Mouse (Mus musculus): Measurements from ENCODE around the gene Clk2.
"Not testable (repeated sequence)": the region's sequence is repeated elsewhere in the genome, so short reads cannot be mapped to it uniquely, and the experiment has no call there.

Clk2 gene

DNA sequence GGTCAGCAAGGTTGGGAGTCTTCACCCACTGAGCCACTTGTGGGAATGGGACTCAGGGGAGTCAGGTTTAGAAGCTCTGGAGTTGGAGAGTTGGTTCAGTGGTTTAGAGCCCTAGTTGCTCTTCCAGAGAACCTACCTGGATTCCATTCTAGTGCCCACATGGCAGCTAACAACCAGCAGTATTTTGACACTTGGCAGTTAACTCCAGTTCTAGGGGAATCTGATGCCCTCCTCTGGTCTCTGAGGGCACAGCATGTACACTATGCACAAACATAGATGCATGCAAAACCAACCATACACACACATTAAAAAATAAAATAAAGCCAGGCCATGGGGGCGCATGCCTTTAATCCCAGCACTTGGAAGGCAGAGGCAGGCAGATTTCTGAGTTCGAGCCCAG, 29.3 kb downstream of the Clk2 start:
- peak; percentile 44 to 61 for DNase-seq

- peak; percentile 92 to 94 for DNase-seq
Measured at GRCm38 (mm10) chr3:89195979-89196877, 31.6 kb downstream of the Clk2 start.

DNA sequence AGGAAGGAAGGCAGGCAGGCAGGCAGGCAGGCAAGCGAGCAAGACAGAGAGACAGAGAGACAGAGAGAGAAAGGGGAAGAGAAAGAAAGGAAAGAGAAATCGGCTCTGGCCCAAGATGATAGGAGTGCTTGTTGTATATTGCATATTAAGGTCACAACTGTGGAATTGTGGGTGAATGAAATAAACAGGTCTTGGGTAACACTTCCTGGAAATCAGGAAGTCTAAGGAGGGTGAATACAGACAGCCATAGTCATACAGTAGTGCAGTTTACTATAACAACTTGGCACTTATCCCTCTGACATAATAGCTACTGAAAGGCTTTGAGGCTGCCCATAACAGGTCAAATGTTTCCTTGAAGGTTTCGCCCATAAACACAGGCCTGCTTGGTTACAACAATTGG, 35.2 kb downstream of the Clk2 start:
- no peak for DNase-seq

GRCm38 (mm10) chr3:89202253-89203141, 37.9 kb downstream of the Clk2 start, which contains the start of gene Gba:
TSS of gene Gba (plus strand) at chr3:89202928.
- peak; percentile 87 to 88 for DNase-seq

- no peak for DNase-seq
Measured at GRCm38 (mm10) chr3:89203142-89203514, 38.5 kb downstream of the Clk2 start.

DNA sequence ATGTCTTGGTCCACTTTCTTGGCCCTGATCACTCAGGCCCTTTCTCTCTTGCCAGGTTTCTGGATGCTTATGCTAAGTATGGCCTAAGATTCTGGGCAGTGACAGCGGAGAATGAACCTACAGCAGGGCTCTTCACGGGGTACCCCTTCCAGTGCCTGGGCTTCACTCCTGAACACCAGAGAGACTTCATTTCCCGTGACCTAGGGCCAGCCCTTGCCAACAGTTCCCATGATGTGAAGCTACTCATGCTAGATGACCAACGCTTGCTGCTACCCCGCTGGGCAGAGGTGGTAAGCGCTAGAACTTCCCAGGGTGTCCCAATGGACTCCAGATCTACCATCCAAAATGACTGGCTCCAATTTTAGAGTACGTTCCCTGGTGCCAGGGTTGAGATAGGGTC, 41.5 kb downstream of the Clk2 start:
- DNase-seq = no peak

- DNase-seq = no peak
Measured at GRCm38 (mm10) chr3:89206695-89207094, 42.1 kb downstream of the Clk2 start.

- no peak for DNase-seq
Measured at GRCm38 (mm10) chr3:89208075-89208657, 43.6 kb downstream of the Clk2 start.

- no peak for DNase-seq
Measured at GRCm38 (mm10) chr3:89208736-89209135, 44.1 kb downstream of the Clk2 start.

DNA sequence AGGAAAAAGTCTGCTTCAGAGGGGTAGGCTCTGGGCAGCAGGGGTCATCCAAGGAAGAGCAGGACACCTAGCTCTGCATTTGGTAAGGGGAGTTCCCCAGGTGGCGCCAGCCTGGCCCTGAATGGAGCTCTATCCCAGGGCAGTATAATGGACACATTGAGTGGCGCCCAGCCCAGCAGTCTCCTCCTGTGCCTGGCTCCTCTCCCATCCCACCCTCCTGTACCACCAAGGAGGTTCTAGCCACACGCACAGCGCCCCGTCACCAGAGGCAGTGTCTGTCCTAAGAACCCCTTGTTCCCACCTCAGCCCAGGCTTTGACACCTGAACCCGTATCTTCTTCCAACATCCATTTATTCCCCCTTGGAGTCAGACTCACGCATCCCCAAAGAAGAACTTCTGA, 45.1 kb downstream of the Clk2 start:
- DNase-seq = no peak

GRCm38 (mm10) chr3:89210162-89210561, 45.6 kb downstream of the Clk2 start:
- peak in 1 of 2 experiments; percentile 45 for DNase-seq

DNA sequence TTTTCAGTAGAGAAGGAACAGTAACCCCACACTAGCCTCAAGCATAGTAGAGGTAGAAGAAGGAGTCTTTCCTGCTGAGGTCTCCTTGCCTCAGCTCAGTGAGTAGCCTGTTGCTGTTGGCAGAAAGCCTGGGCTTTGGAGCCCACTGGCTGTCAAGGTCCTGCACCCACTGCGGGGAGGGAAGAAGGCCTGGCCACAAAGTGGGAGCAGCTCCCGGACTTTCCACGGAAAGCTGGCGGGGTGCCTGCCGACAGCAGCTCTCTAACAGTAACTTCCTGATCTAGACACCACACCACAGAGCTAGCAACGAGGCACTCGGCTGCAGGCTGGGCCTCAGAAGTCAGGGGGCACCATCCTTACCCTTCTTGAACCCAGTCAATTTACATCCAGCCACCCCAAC, 46.1 kb downstream of the Clk2 start:
- peak; percentile 29 to 68 for DNase-seq

DNA sequence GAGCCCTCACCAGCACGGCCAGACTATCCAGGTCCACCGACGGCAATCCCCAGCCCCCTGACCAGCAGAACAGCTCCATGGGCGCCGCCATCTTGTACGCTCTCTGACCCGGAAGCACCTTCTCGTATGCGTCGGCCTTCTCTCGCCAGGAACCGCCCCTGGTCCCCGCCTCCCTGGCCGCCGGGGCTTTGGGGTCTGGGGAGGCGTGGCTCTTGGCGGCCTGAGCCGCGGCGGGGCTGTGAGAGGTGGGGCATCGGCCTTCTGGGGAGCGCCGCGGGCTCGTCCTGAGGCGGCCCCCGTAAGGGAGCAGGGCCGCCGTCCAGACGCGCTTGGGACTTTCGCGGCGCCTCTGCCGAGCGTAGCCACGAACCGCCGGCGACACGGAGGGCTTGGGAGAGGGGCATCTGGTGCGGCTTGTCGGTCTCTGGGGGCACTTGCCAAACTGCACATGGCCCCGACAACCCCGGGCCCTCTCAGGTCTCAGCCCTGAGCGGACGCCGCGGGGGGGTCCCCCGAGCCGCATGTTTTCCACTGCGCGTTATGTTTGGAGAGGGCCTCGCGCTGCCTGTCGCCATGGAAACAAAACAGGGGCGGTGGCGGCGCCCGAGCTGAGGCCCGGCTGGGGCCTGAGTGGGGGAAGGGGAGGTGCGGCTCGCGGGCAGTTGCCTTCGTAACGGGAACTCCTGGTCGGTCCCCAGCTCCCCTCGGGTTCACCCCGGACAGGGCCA, 49.4 kb downstream of the Clk2 start:
- peak; percentile 94 to 97 for DNase-seq

DNA sequence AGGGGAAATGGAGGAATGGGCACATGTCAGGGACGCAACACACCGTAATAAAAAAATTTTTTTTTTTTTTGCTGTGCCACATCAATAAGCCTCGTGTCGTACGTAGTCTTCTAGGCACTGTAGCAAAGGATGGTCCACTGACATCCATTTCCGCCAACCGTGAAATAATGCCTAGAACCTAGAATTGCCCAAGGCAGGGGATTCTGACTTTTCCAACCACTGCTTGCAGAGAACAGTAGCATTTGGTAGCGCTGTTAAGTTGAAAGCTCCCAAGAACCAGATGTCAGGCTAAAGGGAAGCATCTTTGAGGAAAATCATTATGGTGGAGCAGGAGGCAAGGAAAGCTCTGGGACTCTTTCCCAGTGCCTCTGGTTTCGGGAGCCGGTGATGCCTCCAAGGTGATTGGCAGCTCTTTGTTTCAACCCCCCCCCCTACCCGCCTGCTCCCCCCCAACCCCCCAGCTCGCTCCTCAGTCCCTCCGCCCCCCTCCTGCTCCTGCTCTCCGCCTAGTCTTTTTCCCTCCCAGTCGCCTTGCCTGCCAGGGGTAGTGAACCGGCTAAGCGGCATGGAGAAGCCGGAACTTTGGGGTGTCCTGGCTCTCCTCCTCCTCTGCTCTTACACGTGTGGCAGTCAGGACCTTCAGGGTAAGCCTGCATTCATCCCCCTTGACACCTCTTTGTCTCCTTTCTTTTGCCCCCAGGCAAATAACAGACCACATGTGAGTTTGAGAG, 50.3 kb downstream of the Clk2 start, which contains the start of gene Thbs3:
TSS of gene Thbs3 (plus strand) at position 500 of the 731 bp plus-strand sequence.
- DNase-seq = peak in 1 of 2 experiments; percentile 29

DNA sequence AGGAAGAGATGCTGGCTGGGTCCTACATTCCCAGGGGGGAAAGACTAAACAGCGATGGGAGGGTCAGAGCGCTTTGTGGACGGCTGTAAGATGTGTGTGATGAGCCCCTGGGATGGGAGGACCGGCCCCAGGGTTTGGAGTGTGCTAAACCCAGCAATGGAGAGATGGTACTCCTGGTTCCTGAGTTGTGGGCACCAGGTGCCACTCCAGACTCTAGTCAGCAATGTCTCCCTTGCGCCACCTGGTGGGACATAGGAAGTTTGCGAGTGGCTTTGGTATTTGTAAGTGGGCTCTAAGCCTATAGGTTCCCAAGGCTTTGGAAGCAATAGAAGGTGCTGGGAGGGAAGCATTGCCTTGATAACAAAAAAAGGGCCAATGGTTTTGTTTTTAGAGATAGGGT, 51.3 kb downstream of the Clk2 start:
- peak; percentile 87 to 92 for DNase-seq

DNA sequence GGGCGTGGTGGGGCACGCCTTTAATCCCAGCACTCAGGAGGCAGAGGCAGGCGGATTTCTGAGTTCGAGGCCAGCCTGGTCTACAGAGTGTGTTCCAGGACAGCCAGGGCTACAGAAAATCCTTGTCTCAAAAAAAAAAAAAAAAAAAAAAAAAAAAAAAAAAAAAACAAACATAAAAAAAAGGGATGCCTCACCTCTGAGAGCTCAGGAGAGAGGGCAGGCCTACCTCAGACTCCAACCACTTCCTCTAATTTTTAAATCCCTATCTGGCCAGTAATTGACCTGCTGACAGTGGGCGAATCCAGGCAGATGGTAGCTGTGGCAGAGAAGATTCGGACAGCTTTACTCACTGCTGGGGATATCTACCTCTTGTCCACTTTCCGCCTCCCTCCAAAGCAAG, 51.8 kb downstream of the Clk2 start:
- not testable (repeated sequence) for DNase-seq

- no peak for DNase-seq
Measured at GRCm38 (mm10) chr3:89218271-89218670, 53.7 kb downstream of the Clk2 start.

GRCm38 (mm10) chr3:89219546-89219945, 55.0 kb downstream of the Clk2 start:
- DNase-seq = no peak

DNA sequence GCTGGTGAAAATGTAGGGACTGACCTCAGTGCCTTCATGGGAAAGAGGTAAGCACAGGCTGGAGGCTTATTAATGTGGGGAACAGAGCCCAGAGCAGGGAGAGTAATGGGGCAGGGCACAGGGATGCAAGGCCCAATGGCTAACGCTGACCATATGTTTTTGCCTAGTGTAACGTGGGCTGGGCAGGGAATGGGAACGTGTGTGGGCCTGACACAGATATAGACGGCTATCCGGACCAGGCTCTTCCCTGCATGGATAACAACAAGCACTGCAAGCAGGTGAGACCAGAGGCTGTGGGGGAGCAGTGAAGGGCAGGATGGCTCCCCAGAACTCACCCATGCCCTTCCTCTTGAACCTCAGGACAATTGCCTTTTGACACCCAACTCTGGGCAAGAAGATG, 56.6 kb downstream of the Clk2 start:
- no peak for DNase-seq

DNA sequence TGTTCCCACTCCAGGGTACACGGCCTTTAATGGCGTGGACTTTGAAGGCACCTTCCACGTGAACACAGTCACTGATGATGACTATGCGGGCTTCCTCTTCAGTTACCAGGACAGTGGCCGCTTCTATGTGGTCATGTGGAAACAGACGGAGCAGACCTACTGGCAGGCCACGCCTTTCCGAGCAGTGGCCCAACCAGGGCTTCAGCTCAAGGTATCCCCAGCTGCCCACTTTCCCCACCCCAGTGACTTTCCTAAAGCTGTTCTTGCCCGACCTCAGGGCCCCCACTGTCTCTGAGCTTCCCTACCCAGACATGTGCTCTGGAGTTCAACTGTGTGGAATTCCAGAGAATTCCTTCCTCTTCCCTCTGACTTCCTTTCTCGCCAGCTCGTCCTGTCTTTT, 60.2 kb downstream of the Clk2 start:
- DNase-seq = no peak

DNA sequence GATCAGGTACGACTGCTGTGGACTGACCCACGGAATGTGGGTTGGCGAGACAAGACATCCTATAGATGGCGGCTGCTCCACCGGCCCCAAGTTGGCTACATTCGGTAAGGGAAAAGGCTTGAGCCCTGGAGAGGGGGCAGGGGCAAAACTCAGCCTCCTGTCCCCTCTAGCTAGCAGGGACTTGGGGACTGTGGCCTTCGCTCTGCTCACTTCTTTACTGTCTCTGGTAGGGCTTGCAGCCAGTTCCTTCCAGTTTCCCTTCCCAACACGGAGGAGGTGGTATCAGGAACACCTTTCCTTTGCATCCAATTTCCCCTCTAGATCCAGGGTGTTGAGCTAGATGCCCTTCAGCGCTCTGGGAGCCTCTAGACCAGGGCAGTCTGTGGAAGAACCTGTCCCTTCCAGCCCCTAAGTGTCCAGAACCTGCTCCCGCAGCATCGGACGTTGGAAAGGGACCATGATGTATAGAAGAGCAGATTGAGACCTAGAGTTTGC, 60.8 kb downstream of the Clk2 start:
- no peak for DNase-seq

DNA sequence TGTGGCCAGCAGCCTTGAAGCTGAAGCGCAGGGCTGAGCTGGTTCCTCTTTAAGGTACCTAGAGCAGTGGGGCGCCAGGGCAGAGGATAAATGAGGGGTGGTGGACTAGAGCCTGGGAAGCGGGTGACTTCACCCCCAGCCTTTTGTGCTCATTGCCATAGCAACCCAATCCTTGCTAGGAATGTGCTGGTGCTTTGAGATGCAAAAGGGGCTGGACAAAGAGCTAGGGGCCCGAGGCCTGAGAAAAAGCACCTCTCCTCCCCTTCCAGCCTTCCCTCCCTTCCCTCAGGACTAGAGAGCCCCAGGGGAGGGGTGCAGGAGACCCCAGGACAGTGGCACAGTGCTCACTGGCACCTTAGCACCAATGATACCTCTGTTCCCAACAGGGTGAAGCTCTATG, 61.3 kb downstream of the Clk2 start:
- no peak for DNase-seq
